Mouse (Mus musculus) cerebellum, adult 2 months (tissue): ENCODE data around the gene Pfdn5.

Experiments used
- CTCF ChIP-seq: fragments of 200-500 bp; IDR thresholded peaks from 2 replicates; pipeline ENCODE4 v1.5.1; 2011; ENCODE audit warnings: low read depth, mild to moderate bottlenecking, control low read depth, low read length, moderate library complexity, borderline replicate concordance; ENCODE audit not compliant: insufficient read depth
- POLR2A ChIP-seq: fragments of 200-500 bp; IDR thresholded peaks from 2 replicates; pipeline ENCODE4 v1.6.1; 2011; ENCODE audit warnings: low read length, control low read depth, borderline replicate concordance; ENCODE audit not compliant: insufficient read depth

GRCm38 (mm10) chr15:102350138-102350941 lies 24.4 kb downstream of the Pfdn5 start, which contains the start of gene Aaas:
- TF ChIP-seq CTCF (peak; percentile 81), POLR2A (peak; percentile 79)
